Mouse (Mus musculus): ENCODE measurements around the gene Dapk2. TPM values are rescaled to one million over a fixed set of nuclear protein-coding genes. Genes with fewer than 3 reads are reported as not detected.

Gene Dapk2
- polyA plus RNA-seq, 1 experiment from 2014 or later, result 7.4 TPM

- no peak for ATAC-seq (ENCODE audit: low FRiP score, low read depth)
- H3K4me1 ChIP-seq, result peaks cover 22% of the 10 kb centered on the region
- H3K9ac ChIP-seq, result no peak overlapping the region
- no peaks in the 10 kb centered on the region for H3K27me3 ChIP-seq
- WGBS, result 67% methylated on average over 4 of the region's 4 CpGs
- H3K9me3 ChIP-seq, result no peaks in the 10 kb centered on the region
- no peak overlapping the region for H3K4me3 ChIP-seq
- H3K4me2 ChIP-seq (replicated peaks), result no peak overlapping the region
- H3K27ac ChIP-seq, result no peak overlapping the region
- H3K36me3 ChIP-seq, result no peaks in the 10 kb centered on the region
Measured at GRCm38 (mm10) chr9:66217970-66218369, 59.9 kb downstream of the Dapk2 start.

- 70% methylated on average over 10 of the region's 10 CpGs for WGBS
- no peaks in the 10 kb centered on the region for H3K27me3 ChIP-seq
- no peak overlapping the region for H3K27ac ChIP-seq
- H3K9ac ChIP-seq, result no peak overlapping the region
- H3K4me1 ChIP-seq, result peaks cover 11% of the 10 kb centered on the region
- ATAC-seq (ENCODE audit: low FRiP score, low read depth), result no peak
- no peak overlapping the region for H3K4me2 ChIP-seq (replicated peaks)
- no peaks in the 10 kb centered on the region for H3K36me3 ChIP-seq
- H3K9me3 ChIP-seq, result no peaks in the 10 kb centered on the region
- no peak overlapping the region for H3K4me3 ChIP-seq
Measured at GRCm38 (mm10) chr9:66218917-66219725, 61.1 kb downstream of the Dapk2 start.

- no peak overlapping the region for H3K4me2 ChIP-seq (replicated peaks)
- H3K27me3 ChIP-seq, result no peaks in the 10 kb centered on the region
- H3K4me3 ChIP-seq, result no peak overlapping the region
- H3K4me1 ChIP-seq, result no peaks in the 10 kb centered on the region
- no peak for ATAC-seq (ENCODE audit: low FRiP score, low read depth)
- no peak overlapping the region for H3K27ac ChIP-seq
- WGBS, result 73% methylated on average over 2 of the region's 2 CpGs
- H3K9me3 ChIP-seq, result no peaks in the 10 kb centered on the region
- H3K36me3 ChIP-seq, result no peaks in the 10 kb centered on the region
- no peak overlapping the region for H3K9ac ChIP-seq
Measured at GRCm38 (mm10) chr9:66223872-66224271, 65.8 kb downstream of the Dapk2 start.

- Histone ChIP-seq H3K9ac (no peak overlapping the region), H3K9me3 (no peaks in the 10 kb centered on the region), H3K4me2 (replicated peaks) (no peak overlapping the region), H3K27ac (no peak overlapping the region), H3K4me1 (no peaks in the 10 kb centered on the region), H3K27me3 (no peaks in the 10 kb centered on the region), H3K4me3 (no peak overlapping the region), H3K36me3 (no peaks in the 10 kb centered on the region)
- 70% methylated on average over 5 of the region's 5 CpGs for WGBS
- no peak for ATAC-seq (ENCODE audit: low FRiP score, low read depth)
Measured at GRCm38 (mm10) chr9:66225737-66226485, 67.9 kb downstream of the Dapk2 start.

- Histone ChIP-seq H3K4me2 (replicated peaks) (no peak overlapping the region), H3K9ac (no peak overlapping the region), H3K36me3 (no peaks in the 10 kb centered on the region), H3K9me3 (no peaks in the 10 kb centered on the region), H3K27ac (no peak overlapping the region), H3K4me3 (no peak overlapping the region), H3K27me3 (no peaks in the 10 kb centered on the region), H3K4me1 (no peaks in the 10 kb centered on the region)
- no peak for ATAC-seq (ENCODE audit: low FRiP score, low read depth)
- WGBS, result 61% methylated on average over 2 of the region's 2 CpGs
Measured at GRCm38 (mm10) chr9:66228456-66229151, 70.6 kb downstream of the Dapk2 start.

- H3K9ac ChIP-seq, result no peak overlapping the region
- 69% methylated on average over 7 of the region's 7 CpGs for WGBS
- H3K9me3 ChIP-seq, result no peaks in the 10 kb centered on the region
- H3K27me3 ChIP-seq, result no peaks in the 10 kb centered on the region
- no peak overlapping the region for H3K4me2 ChIP-seq (replicated peaks)
- no peak overlapping the region for H3K4me3 ChIP-seq
- H3K4me1 ChIP-seq, result no peaks in the 10 kb centered on the region
- H3K36me3 ChIP-seq, result no peaks in the 10 kb centered on the region
- H3K27ac ChIP-seq, result no peak overlapping the region
- ATAC-seq (ENCODE audit: low FRiP score, low read depth), result no peak
Measured at GRCm38 (mm10) chr9:66231820-66232479, 73.9 kb downstream of the Dapk2 start.

- no peak for ATAC-seq (ENCODE audit: low FRiP score, low read depth)
- WGBS, result 71% methylated on average over 2 of the region's 2 CpGs
- no peaks in the 10 kb centered on the region for H3K36me3 ChIP-seq
- peaks cover 7% of the 10 kb centered on the region for H3K4me1 ChIP-seq
- no peak overlapping the region for H3K27ac ChIP-seq
- no peaks in the 10 kb centered on the region for H3K27me3 ChIP-seq
- H3K9me3 ChIP-seq, result no peaks in the 10 kb centered on the region
- H3K9ac ChIP-seq, result no peak overlapping the region
- no peak overlapping the region for H3K4me3 ChIP-seq
- no peak overlapping the region for H3K4me2 ChIP-seq (replicated peaks)
Measured at GRCm38 (mm10) chr9:66236615-66237014, 78.6 kb downstream of the Dapk2 start.

- Histone ChIP-seq H3K4me1 (peaks cover 7% of the 10 kb centered on the region), H3K27me3 (no peaks in the 10 kb centered on the region), H3K27ac (no peak overlapping the region), H3K9me3 (no peaks in the 10 kb centered on the region), H3K9ac (no peak overlapping the region), H3K4me2 (replicated peaks) (no peak overlapping the region), H3K4me3 (no peak overlapping the region), H3K36me3 (no peaks in the 10 kb centered on the region)
- WGBS, result 71% methylated on average over 1 of the region's 1 CpGs
- no peak for ATAC-seq (ENCODE audit: low FRiP score, low read depth)
Measured at GRCm38 (mm10) chr9:66237742-66238141, 79.7 kb downstream of the Dapk2 start.

- Histone ChIP-seq H3K36me3 (no peaks in the 10 kb centered on the region), H3K27ac (no peak overlapping the region), H3K4me2 (replicated peaks) (no peak overlapping the region), H3K9ac (no peak overlapping the region), H3K27me3 (no peaks in the 10 kb centered on the region), H3K4me3 (no peak overlapping the region), H3K9me3 (no peaks in the 10 kb centered on the region), H3K4me1 (peaks cover 7% of the 10 kb centered on the region)
- WGBS, result 64% methylated on average over 7 of the region's 7 CpGs
- ATAC-seq (ENCODE audit: low FRiP score, low read depth), result no peak
Measured at GRCm38 (mm10) chr9:66239173-66239572, 81.2 kb downstream of the Dapk2 start.

- H3K27me3 ChIP-seq, result no peaks in the 10 kb centered on the region
- no peaks in the 10 kb centered on the region for H3K9me3 ChIP-seq
- ATAC-seq (ENCODE audit: low FRiP score, low read depth), result no peak
- H3K4me3 ChIP-seq, result no peak overlapping the region
- H3K4me1 ChIP-seq, result peaks cover 7% of the 10 kb centered on the region
- H3K27ac ChIP-seq, result no peak overlapping the region
- H3K9ac ChIP-seq, result no peak overlapping the region
- H3K4me2 ChIP-seq (replicated peaks), result no peak overlapping the region
- H3K36me3 ChIP-seq, result no peaks in the 10 kb centered on the region
- WGBS, result 68% methylated on average over 3 of the region's 3 CpGs
Measured at GRCm38 (mm10) chr9:66239691-66240090, 81.7 kb downstream of the Dapk2 start.

GRCm38 (mm10) chr9:66240493-66240892, 82.5 kb downstream of the Dapk2 start:
- H3K27ac ChIP-seq, result no peak overlapping the region
- H3K4me3 ChIP-seq, result no peak overlapping the region
- no peak overlapping the region for H3K4me2 ChIP-seq (replicated peaks)
- H3K9me3 ChIP-seq, result no peaks in the 10 kb centered on the region
- WGBS, result 52% methylated on average over 4 of the region's 4 CpGs
- peaks cover 7% of the 10 kb centered on the region for H3K4me1 ChIP-seq
- no peaks in the 10 kb centered on the region for H3K36me3 ChIP-seq
- no peaks in the 10 kb centered on the region for H3K27me3 ChIP-seq
- H3K9ac ChIP-seq, result no peak overlapping the region
- ATAC-seq (ENCODE audit: low FRiP score, low read depth), result no peak

- 44% methylated on average over 3 of the region's 3 CpGs for WGBS
- Histone ChIP-seq H3K4me2 (replicated peaks) (no peak overlapping the region), H3K27me3 (no peaks in the 10 kb centered on the region), H3K27ac (no peak overlapping the region), H3K36me3 (no peaks in the 10 kb centered on the region), H3K4me3 (no peak overlapping the region), H3K4me1 (peaks cover 7% of the 10 kb centered on the region), H3K9ac (no peak overlapping the region), H3K9me3 (no peaks in the 10 kb centered on the region)
- ATAC-seq (ENCODE audit: low FRiP score, low read depth), result no peak
Measured at GRCm38 (mm10) chr9:66240991-66241390, 83.0 kb downstream of the Dapk2 start.

All from limb, embryonic 13.5 days (tissue).